Mouse (Mus musculus) liver, adult 2 months (tissue): ENCODE results near the gene Tenm3.

Experiments
- CTCF ChIP-seq: fragments of 200-500 bp; IDR thresholded peaks from 2 replicates; pipeline ENCODE4 v1.5.1; 2011; ENCODE audit warnings: low read depth, low read length, control low read depth
- POLR2A ChIP-seq: fragments of 200-500 bp; IDR thresholded peaks from 2 replicates; pipeline ENCODE4 v1.6.1; 2011; ENCODE audit warnings: low read length, control low read depth; ENCODE audit not compliant: insufficient read depth; ENCODE audit errors: extremely low read depth

DNA sequence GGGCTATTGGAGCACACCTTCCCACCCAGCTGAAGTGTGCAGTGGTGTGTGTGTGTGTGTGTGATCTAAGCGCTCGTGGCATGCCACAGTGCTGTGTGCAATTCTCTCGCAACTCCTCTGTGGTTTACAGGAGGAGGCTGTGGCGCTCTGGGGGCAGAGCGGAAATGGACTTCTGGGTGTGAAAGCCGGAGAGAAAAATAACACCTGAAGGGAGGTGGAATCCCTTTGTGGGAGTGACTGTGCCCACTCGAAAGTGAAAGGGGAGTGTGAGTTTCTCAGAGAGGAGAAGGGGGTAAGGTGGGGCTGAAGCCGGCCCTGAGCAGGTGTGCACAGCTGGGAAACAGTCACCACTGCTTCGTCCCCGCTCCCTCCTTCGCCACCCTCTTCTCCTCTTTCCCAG, 418.6 kb downstream of the Tenm3 start:
- TF ChIP-seq CTCF = no peak
- no peak for TF ChIP-seq POLR2A
